Mouse (Mus musculus): ENCODE data around the gene Uba2.
"Not testable (repeated sequence)": the region's sequence is repeated elsewhere in the genome, so short reads cannot be mapped to it uniquely, and the experiment has no call there.

Uba2 gene

GRCm38 (mm10) chr7:34169454-34169853 is at the start of gene Uba2:
Gene Uba2 (minus strand): TSS chr7:34169599.
- in situ Hi-C loops (cut with MboI, MseI), result no loop called here

- in situ Hi-C loops (cut with MboI, MseI), result no loop called here
Measured at GRCm38 (mm10) chr7:34218496-34218895, 49.1 kb upstream of the Uba2 start.

DNA sequence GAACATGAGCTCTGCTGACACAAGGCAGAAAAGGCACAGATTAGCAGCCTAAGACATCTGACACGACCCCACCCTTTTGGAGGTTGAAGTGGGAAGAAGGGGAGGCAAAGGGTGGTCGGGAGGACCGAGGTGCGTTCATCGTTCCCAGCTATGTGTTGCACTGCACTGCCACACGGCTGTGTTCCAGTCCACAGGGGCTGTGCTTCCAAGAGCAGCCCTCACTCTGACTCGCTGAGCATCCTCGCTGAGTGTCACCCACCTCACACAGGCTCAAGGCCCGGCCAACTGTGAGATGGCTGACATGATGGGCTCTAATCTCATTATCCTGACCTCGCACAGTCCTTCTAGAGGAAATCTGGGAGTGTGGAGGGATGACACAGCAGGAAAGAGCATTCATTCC is 47.1 kb upstream of the Uba2 start:
- in situ Hi-C loops (cut with MboI, MseI), result no loop called here

DNA sequence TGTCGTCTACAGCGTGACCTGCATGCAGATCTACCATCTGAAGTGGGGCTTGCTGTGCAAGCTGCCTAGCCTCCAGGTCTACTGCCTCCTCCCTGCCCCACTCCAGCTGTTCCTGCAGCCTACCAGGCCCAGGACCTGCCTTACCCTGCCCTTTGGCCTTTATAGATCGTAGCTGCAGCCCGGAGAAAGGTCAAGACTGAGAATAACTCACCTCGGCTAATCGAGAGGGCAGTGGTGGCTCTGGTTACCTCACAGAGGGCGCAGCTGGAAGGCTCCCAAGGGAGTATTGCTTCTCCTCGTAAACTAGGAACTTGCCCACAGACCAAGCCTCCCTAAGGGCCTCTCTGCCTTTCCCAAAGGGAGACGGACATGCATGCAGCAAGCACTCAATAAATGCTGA is 46.1 kb upstream of the Uba2 start:
- in situ Hi-C loops (cut with MboI, MseI), result no loop called here

- in situ Hi-C loops (cut with MboI, MseI), result no loop called here
Measured at GRCm38 (mm10) chr7:34214644-34215043, 45.2 kb upstream of the Uba2 start.

DNA sequence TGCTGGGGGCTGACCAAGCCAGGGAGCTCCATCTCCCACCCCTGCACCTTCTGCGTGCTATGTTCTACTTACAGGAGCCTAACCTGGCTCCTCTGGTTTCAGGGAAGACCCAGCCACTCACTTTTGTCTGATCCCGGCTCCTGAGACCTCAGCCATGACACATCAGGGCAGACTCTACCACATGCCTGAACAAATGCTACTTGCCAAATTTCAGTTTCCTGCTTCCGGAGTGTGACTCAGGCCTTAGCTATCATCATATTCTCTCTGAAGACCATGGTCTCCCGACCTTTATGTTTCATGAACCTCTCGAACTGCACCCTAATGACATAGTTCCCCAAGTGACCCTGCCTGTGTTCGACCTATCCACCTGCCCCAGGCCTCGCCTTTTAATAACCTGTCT is 43.9 kb upstream of the Uba2 start:
- in situ Hi-C loops (cut with MboI, MseI), result no loop called here

DNA sequence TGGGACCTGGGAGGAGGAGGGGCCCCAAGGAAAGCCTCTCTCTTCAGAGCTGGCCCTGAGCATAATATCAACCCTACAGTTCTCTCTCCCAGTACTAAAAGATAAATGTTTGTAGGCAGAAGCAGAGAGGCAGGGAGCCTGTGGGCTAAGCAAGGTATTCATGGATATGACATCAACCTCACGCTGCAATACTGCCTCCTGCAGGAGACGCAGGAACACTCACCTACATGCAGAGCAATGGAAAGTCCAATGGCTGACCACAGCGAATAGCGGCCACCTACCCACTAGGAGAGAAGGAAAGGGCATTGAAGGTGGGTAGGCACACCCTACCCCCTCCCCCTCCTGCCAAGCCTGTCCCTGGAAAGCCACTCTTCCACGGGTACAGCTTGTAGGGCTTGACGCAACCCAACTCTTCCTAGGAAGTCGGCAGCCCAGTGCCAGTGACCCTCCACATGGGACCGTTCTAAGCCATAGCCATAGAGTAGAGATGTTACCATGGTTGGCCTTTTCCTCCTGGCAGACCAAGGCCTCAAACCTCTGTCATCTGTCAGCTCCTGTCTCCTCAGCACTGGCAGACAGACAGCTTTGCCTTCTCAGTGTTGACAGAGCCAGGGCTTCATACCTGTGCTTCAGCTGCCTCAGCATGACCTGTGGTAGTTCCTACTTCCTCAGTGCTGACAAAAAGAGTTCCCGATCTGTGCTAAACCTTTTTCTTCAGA is 38.8 kb upstream of the Uba2 start:
- in situ Hi-C loops (cut with MboI, MseI), result no loop called here

GRCm38 (mm10) chr7:34206331-34206730 is 36.9 kb upstream of the Uba2 start:
- in situ Hi-C loops (cut with MboI, MseI), result no loop called here

GRCm38 (mm10) chr7:34202147-34202546 is 32.7 kb upstream of the Uba2 start:
- in situ Hi-C loops (cut with MboI, MseI), result not testable (repeated sequence)

- in situ Hi-C loops (cut with MboI, MseI), result no loop called here
Measured at GRCm38 (mm10) chr7:34200829-34201228, 31.4 kb upstream of the Uba2 start.

GRCm38 (mm10) chr7:34198346-34198745 is 28.9 kb upstream of the Uba2 start:
- in situ Hi-C loops (cut with MboI, MseI), result no loop called here

- in situ Hi-C loops (cut with MboI, MseI), result no loop called here
Measured at GRCm38 (mm10) chr7:34196132-34197128, 27.0 kb upstream of the Uba2 start, which contains the start of gene Pdcd2l. Gene Pdcd2l (minus strand): TSS chr7:34196661.

DNA sequence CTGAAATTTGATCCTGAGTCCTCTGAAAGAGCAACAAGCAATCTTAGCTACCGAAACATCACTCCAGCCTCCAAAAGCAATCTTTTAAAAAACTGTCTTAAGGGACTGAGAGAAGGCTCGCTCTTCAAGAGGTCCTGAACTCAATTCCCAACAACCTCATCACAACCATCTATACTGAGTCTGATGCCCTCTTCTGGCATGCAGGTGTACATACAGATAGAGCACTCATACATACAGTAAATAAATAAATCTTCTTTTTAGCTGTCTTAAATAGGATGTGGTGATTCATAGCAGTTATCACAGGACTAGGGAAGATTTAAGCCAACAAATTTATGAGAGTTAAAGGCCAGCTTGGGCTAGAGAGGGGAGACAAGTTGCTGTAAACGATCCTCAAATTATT is 26.2 kb upstream of the Uba2 start:
- in situ Hi-C loops (cut with MboI, MseI), result no loop called here

DNA sequence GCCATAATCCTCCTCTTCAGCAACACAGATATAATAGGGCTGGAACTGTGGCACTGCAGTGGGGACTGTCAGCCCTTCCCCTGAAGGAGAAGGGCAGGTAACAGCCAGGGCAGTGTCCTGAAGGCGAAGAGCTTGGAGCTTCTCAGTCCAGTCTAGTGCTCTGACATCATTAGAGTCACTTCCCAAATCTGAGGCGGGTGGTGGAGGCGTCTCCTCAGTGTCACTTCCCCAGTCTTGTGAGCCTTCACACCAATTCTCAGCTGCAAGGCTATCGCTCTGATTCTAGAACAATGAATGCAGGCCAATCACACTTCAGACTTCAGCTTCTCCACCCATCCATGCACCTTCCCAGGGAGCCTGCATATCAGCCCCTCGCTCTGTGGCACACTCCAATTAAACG is 23.4 kb upstream of the Uba2 start:
- in situ Hi-C loops (cut with MboI, MseI), result loop anchor here in 1 of 2 experiments (5.0 kb wide), 1 partner anchor 36 kb away; no protein-coding TSS in a partner anchor

DNA sequence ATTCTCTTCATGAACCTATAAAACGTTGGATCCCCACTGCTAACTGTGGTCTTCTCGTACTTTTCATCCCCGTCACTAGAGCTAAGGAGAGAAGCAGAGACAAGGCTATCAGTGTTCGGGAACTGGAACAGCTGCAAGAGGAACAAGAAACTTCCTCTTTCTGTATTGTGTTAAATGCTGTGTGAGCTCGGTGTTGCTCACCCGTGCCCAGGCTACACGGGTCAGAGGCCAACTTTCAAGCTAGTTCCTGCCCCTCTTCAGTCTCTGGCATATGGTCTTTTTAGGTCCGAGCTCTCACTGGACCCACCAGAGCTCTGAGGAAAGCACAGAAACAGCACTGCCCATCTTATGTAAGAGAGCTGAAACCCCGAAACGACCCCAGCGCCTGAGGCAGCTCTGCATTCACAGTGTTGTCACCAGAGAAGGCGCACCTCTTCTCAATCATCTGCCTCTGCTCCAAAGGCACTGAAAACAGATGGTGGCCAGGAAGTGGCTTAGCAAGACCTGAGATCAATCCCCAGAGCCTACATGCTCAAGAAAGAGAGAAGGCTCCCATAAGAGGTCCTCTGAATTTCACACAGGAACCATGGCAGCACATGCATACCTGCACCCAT is 20.1 kb upstream of the Uba2 start:
- in situ Hi-C loops (cut with MboI, MseI), result no loop called here

DNA sequence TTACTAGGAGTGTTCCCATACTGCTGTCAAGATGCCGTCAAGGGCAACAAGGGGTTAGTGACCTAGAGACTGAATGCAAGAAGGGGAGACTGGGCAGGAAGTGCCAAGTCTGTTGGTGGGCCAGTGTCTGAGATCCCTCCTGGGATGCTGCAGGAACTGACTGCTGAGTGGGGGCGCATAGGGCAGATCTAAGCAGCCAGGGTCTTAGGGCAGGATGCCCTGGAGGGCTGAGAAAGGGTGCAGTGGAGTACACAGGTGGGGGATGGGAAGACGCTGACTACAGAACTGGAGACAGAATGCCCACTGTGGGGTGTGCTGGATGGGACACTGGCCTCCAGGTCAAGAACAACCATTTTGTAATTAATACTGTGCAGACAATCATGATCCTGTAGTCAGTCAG is 14.4 kb upstream of the Uba2 start:
- in situ Hi-C loops (cut with MboI, MseI), result loop anchor here in 1 of 2 experiments (5.0 kb wide), 1 partner anchor 1044 kb away; no protein-coding TSS in a partner anchor

- in situ Hi-C loops (cut with MboI, MseI), result loop anchor here in 1 of 2 experiments (5.0 kb wide), 1 partner anchor 1044 kb away; no protein-coding TSS in a partner anchor
Measured at GRCm38 (mm10) chr7:34183356-34183755, 14.0 kb upstream of the Uba2 start.

DNA sequence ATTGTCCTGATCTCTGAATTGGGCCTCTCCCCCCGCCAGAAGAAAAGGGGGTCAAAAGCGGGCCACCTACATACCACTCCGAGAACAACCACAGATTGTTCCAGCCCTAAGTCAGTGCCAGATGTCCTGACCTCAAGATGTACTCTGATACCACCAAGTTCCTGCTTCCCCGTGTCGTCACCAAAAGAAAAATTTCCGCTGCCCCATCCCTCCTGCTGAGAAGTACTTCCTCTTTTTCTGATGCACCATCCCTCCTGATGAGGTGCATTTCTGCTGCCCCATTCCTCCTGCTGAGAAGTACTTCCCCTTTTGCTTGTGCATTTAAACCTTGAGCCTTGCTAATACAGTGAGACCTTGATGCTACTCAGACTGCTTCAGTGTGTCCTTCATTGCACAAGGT is 6.8 kb upstream of the Uba2 start:
- in situ Hi-C loops (cut with MboI, MseI), result not testable (repeated sequence)

DNA sequence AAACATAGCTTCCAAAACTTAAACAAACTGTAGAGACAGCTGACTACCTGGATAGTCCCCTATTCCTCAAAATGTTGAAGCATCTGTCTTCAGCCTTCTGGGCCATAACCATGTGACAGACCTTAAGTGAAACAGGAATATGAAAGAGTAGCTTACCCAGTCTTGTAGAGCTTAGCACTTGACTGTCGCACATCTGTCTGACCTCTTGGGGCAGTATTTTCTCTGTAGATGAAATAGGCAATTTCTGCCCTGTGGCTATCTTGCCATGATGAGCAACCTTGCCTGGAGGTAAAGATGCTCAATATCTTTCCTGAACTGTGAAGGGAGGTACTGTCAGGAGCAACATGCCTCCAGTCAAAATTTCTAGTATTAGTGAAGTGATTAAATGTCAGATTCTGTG is 2.9 kb upstream of the Uba2 start:
- in situ Hi-C loops (cut with MboI, MseI), result no loop called here

DNA sequence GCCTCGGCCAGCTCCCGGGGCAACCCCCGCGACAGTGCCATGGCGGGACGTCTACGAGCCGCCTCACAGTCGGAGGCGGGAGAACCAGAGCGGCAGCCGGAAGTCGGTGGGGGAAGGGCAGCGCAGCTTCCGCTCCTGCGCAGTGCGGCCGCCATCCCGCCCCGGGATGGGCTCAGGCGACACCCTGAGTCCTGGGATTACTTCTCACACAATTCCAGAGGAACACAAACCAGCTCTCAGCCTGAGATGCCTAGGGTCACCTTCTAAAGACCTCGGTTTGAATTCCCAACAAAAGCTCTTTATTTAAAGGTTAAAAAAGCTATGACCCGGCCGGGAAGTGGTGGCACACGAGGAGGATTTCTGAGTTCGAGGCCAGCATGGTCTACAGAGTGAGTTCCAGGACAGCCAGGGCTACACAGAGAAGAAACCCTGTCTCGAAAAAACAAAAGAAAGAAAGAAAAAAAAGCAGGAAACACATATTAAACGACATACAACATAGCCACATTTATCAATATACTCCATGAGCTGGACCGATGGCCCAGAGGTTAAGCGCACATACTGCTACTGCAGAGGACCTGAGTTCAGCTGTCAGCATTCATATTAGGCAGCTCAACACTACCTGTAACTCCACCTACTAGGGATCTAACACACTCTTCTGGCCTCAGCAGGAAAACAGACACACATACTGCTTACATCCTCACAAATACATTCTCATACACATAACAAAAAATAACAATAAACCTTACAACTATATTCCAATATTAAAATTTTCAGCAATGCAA is 738 bp downstream of the Uba2 start:
- in situ Hi-C loops (cut with MboI, MseI), result no loop called here

Data from T-helper 17 cell (primary cell).